Mouse (Mus musculus) neural tube, embryonic 13.5 days (tissue): ENCODE measurements around the gene Wasf2. TPM values are rescaled to one million over a fixed set of nuclear protein-coding genes. Genes with fewer than 3 reads are reported as not detected.

ENCODE experiments used
- ATAC-seq: fragments of 200-750 bp; cut with Nextera tagmentation; 2 replicates; pipeline ENCODE4 v1.8.0; 2017; ENCODE audit warnings: low read depth, mild to moderate bottlenecking, moderate TSS enrichment, moderate library complexity
- H3K27ac ChIP-seq: fragments of 300-500 bp; sonication (generic); replicated peaks from 2 replicates; pipeline ENCODE4 v1.5.1; 2015; ENCODE audit warnings: moderate library complexity, mild to moderate bottlenecking, inconsistent platforms
- H3K27me3 ChIP-seq: fragments of 300-500 bp; sonication (generic); 2 replicates; pipeline ENCODE4 v1.6.1; 2015; ENCODE audit warnings: mild to moderate bottlenecking, inconsistent platforms
- H3K36me3 ChIP-seq: fragments of 300-500 bp; sonication (generic); 2 replicates; pipeline ENCODE4 v1.6.1; 2015; ENCODE audit warnings: mild to moderate bottlenecking, inconsistent platforms
- H3K4me1 ChIP-seq: fragments of 300-500 bp; sonication (generic); replicated peaks from 2 replicates; pipeline ENCODE4 v1.6.1; 2015; ENCODE audit warnings: inconsistent platforms
- H3K4me2 ChIP-seq: fragments of 300-500 bp; sonication (generic); 2 replicates; pipeline ENCODE4 v1.6.1; 2015; ENCODE audit warnings: inconsistent platforms, mild to moderate bottlenecking, moderate library complexity
- H3K4me3 ChIP-seq: fragments of 300-500 bp; sonication (generic); 2 replicates; pipeline ENCODE4 v1.5.1; 2015; ENCODE audit warnings: mild to moderate bottlenecking, inconsistent platforms
- H3K9ac ChIP-seq: fragments of 300-500 bp; sonication (generic); 2 replicates; pipeline ENCODE4 v1.6.1; 2015; ENCODE audit warnings: moderate library complexity, mild to moderate bottlenecking, inconsistent platforms
- H3K9me3 ChIP-seq: fragments of 300-500 bp; sonication (generic); 2 replicates; pipeline ENCODE4 v1.6.1; 2016; ENCODE audit warnings: inconsistent platforms
- WGBS: fragments of 180-500 bp; shearing (Covaris S2); methylation state at CpG from one replicate; pipeline ENCODE4 v1.1.7; 2015; 5-methylcytosine and 5-hydroxymethylcytosine counted together
- polyA plus RNA-seq: library from polyadenylated mRNA; unstranded; fragments of >200 nt; fragmentation: Nextera tagmentation; extraction: Ambion mirVana; gene quantifications from 2 replicates; pipeline ENCODE4 v1.2.1, GENCODE M21; 2015

The Wasf2 gene
- polyA plus RNA-seq, 1 experiment from 2014 or later: 36.5 TPM

DNA sequence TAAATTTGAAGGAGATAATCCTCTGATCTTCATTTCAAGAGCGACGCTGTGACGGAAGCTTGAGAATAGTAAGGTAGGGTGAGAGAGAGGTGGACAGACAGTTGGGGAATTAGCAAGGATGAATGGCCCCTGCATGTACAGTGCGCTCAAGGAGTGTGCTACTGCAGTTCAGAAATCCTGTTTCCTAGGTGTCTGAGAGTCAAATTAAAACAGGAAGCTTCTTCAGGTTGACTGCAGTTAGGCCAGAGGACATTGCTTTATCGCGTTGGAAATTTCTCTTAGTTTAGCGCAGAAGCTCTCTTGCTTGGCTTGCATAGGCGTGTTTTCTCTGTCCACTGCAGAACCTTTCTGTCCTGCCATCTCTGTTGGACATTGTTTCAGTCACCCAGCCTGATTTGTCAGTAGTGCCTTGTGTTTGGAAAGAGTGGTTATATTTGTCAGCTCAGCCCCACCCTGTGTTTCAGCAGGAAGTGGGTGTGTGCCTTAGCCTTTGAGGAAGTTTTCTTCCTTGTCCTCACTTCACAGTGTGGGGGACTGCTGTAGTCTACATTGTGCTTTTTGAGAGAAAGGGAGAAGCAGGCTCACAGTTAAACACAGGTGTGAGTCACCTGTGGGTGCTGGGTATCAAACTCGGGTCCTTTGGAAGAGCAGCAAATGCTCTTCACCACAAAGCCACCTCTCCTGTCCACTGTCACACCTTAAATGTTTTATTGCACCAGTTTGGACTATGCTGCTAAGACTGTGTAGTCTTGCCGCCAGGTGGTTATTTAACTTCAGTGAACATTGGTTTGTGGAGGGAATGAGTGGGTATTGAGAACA, 39.1 kb downstream of the Wasf2 start:
- Histone ChIP-seq H3K9me3 (no peaks in the 10 kb centered on the region), H3K4me2 (no peak overlapping the region), H3K36me3 (no peaks in the 10 kb centered on the region), H3K9ac (no peak overlapping the region), H3K27ac (no peak overlapping the region), H3K4me1 (peaks cover 18% of the 10 kb centered on the region), H3K27me3 (no peaks in the 10 kb centered on the region), H3K4me3 (no peak overlapping the region)
- ATAC-seq: no peak
- 87% methylated on average over 10 of the region's 10 CpGs for WGBS

GRCm38 (mm10) chr4:133170056-133170524, 39.8 kb downstream of the Wasf2 start:
- H3K4me3 ChIP-seq: no peak overlapping the region
- no peaks in the 10 kb centered on the region for H3K36me3 ChIP-seq
- no peak overlapping the region for H3K27ac ChIP-seq
- H3K4me1 ChIP-seq: peaks cover 19% of the 10 kb centered on the region
- H3K9ac ChIP-seq: no peak overlapping the region
- ATAC-seq: no peak
- no peaks in the 10 kb centered on the region for H3K27me3 ChIP-seq
- WGBS: 86% methylated on average over 3 of the region's 3 CpGs
- no peaks in the 10 kb centered on the region for H3K9me3 ChIP-seq
- H3K4me2 ChIP-seq: no peak overlapping the region

DNA sequence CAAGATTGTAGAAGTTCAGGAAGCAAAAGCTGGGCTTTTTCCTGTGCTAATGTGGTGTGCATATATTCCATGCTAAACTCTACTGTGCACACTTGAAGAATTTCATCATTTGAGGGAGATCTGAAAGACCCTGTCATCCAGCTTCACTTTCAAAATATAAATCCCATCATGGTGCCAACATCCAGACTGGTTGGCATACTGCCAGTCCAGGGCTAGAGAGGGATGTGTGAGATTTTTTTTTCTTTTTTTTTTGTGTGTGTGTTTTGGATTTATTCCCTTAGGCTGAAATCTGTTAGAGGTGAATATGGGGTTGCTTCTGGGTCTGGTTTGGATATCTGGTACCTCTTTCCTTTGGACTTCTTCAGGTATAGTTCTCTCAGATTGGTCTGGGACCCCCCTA, 40.3 kb downstream of the Wasf2 start:
- H3K9ac ChIP-seq: no peak overlapping the region
- H3K27ac ChIP-seq: no peak overlapping the region
- H3K4me2 ChIP-seq: no peak overlapping the region
- H3K4me1 ChIP-seq: peaks cover 24% of the 10 kb centered on the region
- ATAC-seq: no peak
- no peak overlapping the region for H3K4me3 ChIP-seq
- H3K27me3 ChIP-seq: no peaks in the 10 kb centered on the region
- H3K36me3 ChIP-seq: no peaks in the 10 kb centered on the region
- H3K9me3 ChIP-seq: no peaks in the 10 kb centered on the region

DNA sequence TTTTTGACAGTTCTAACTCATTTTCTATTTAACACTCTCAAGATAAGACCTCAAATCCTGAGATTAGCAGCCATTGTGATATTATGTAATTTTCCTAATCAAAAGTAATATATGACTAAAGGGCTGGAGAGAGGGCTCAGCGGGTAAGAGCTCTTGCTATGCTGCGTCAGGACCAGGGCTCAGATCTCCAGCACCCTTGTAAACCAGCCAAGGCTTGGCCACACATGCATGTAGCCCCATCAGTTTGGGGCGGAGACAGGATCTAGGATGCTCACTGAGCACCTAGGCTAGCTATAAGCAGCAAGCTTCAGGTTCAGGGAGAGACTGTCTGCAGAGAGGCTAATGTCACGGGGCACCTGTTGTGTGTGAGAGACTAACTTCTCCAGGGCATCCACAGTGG, 42.1 kb downstream of the Wasf2 start:
- WGBS: 94% methylated on average over 4 of the region's 4 CpGs
- no peak overlapping the region for H3K9ac ChIP-seq
- H3K9me3 ChIP-seq: no peaks in the 10 kb centered on the region
- H3K4me1 ChIP-seq: peaks cover 43% of the 10 kb centered on the region
- no peak overlapping the region for H3K4me3 ChIP-seq
- H3K27me3 ChIP-seq: no peaks in the 10 kb centered on the region
- no peaks in the 10 kb centered on the region for H3K36me3 ChIP-seq
- no peak for ATAC-seq
- no peak overlapping the region for H3K27ac ChIP-seq
- H3K4me2 ChIP-seq: no peak overlapping the region

DNA sequence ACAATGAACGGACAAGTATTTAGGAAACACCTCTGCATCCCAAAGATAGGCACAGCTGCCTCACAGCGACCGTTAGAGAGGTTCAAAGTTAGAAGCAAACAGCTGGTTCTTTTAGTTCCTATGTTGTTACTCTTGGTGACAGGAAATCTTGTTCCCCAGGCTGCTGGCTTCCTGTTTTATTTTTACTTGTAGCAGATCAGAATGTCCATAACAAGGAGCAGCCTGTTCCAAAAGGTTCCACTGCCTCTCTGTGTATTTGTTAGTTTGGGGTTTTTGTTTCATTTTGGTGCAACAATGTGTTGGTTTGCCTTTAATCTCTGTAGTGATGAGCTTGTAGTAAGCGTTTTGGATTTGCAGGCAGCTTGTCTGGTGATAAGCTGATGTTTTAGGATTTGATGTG, 44.1 kb downstream of the Wasf2 start:
- no peak for ATAC-seq
- Histone ChIP-seq H3K4me1 (peaks cover 44% of the 10 kb centered on the region), H3K27ac (no peak overlapping the region), H3K4me3 (no peak overlapping the region), H3K9ac (no peak overlapping the region), H3K9me3 (no peaks in the 10 kb centered on the region), H3K27me3 (no peaks in the 10 kb centered on the region), H3K4me2 (no peak overlapping the region), H3K36me3 (peaks cover 5% of the 10 kb centered on the region)
- WGBS: 76% methylated on average over 4 of the region's 4 CpGs

DNA sequence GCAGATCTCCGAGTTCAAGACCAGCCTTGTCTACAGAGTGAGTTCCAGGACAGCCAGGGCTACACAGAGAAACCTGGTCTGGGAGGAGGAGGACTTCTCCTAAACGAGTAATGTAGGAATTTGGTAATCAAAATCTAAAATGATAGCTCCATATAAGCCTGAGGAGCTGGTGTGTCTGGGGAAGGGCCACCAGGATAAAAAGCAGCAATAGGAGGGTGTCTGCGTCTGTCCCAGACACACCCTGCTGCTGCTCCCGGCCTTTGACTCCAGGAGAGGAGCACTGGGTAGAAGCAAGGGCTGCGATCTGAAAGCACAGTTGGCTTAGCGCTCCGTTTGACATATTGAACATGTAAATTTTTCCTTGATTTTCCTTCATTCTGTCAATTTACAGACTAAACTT, 45.0 kb downstream of the Wasf2 start:
- no peak overlapping the region for H3K4me3 ChIP-seq
- no peak overlapping the region for H3K27ac ChIP-seq
- H3K4me2 ChIP-seq: no peak overlapping the region
- peaks cover 35% of the 10 kb centered on the region for H3K4me1 ChIP-seq
- no peaks in the 10 kb centered on the region for H3K27me3 ChIP-seq
- ATAC-seq: no peak
- peaks cover 10% of the 10 kb centered on the region for H3K36me3 ChIP-seq
- H3K9me3 ChIP-seq: no peaks in the 10 kb centered on the region
- WGBS: 85% methylated on average over 7 of the region's 7 CpGs
- H3K9ac ChIP-seq: no peak overlapping the region

GRCm38 (mm10) chr4:133175998-133176760, 45.9 kb downstream of the Wasf2 start:
- peak; percentile 69; the same call in 1 of the 2 replicates for ATAC-seq
- no peaks in the 10 kb centered on the region for H3K9me3 ChIP-seq
- peaks cover 10% of the 10 kb centered on the region for H3K36me3 ChIP-seq
- no peak overlapping the region for H3K4me3 ChIP-seq
- H3K4me2 ChIP-seq: peak overlapping the region; percentile 27
- H3K4me1 ChIP-seq: peaks cover 29% of the 10 kb centered on the region
- 53% methylated on average over 14 of the region's 14 CpGs for WGBS
- peak overlapping the region; percentile 49 for H3K9ac ChIP-seq
- H3K27me3 ChIP-seq: no peaks in the 10 kb centered on the region
- peak overlapping the region; percentile 76 for H3K27ac ChIP-seq

GRCm38 (mm10) chr4:133176761-133177403, 46.6 kb downstream of the Wasf2 start:
- WGBS: 47% methylated on average over 18 of the region's 18 CpGs
- Histone ChIP-seq H3K9ac (peak overlapping the region; percentile 49), H3K9me3 (no peaks in the 10 kb centered on the region), H3K27me3 (no peaks in the 10 kb centered on the region), H3K4me1 (peaks cover 29% of the 10 kb centered on the region), H3K27ac (peak overlapping the region; percentile 76), H3K4me2 (peak overlapping the region; percentile 27), H3K36me3 (peaks cover 10% of the 10 kb centered on the region), H3K4me3 (no peak overlapping the region)
- ATAC-seq: peak; percentile 87

- WGBS: 89% methylated on average over 5 of the region's 5 CpGs
- H3K36me3 ChIP-seq: peaks cover 17% of the 10 kb centered on the region
- H3K4me2 ChIP-seq: no peak overlapping the region
- H3K9ac ChIP-seq: no peak overlapping the region
- no peaks in the 10 kb centered on the region for H3K9me3 ChIP-seq
- no peaks in the 10 kb centered on the region for H3K27me3 ChIP-seq
- no peak overlapping the region for H3K4me3 ChIP-seq
- peaks cover 29% of the 10 kb centered on the region for H3K4me1 ChIP-seq
- ATAC-seq: no peak
- no peak overlapping the region for H3K27ac ChIP-seq
These were observed 48.0 kb downstream of the Wasf2 start for GRCm38 (mm10) chr4:133178305-133178704.

GRCm38 (mm10) chr4:133179258-133179657, 49.0 kb downstream of the Wasf2 start:
- ATAC-seq: no peak
- no peak overlapping the region for H3K9ac ChIP-seq
- 97% methylated on average over 7 of the region's 7 CpGs for WGBS
- no peaks in the 10 kb centered on the region for H3K9me3 ChIP-seq
- H3K4me3 ChIP-seq: no peak overlapping the region
- H3K27me3 ChIP-seq: no peaks in the 10 kb centered on the region
- H3K27ac ChIP-seq: no peak overlapping the region
- no peak overlapping the region for H3K4me2 ChIP-seq
- H3K36me3 ChIP-seq: peaks cover 17% of the 10 kb centered on the region
- peaks cover 37% of the 10 kb centered on the region for H3K4me1 ChIP-seq

- WGBS: 96% methylated on average over 8 of the region's 8 CpGs
- Histone ChIP-seq H3K27me3 (no peaks in the 10 kb centered on the region), H3K27ac (no peak overlapping the region), H3K4me3 (no peak overlapping the region), H3K9me3 (no peaks in the 10 kb centered on the region), H3K36me3 (peaks cover 36% of the 10 kb centered on the region), H3K9ac (no peak overlapping the region), H3K4me1 (peaks cover 25% of the 10 kb centered on the region), H3K4me2 (no peak overlapping the region)
- no peak for ATAC-seq
These were observed 52.2 kb downstream of the Wasf2 start for GRCm38 (mm10) chr4:133182439-133183033.
